ENCODE assay signal across 24 mouse cellular contexts in the genomic region with DNA sequence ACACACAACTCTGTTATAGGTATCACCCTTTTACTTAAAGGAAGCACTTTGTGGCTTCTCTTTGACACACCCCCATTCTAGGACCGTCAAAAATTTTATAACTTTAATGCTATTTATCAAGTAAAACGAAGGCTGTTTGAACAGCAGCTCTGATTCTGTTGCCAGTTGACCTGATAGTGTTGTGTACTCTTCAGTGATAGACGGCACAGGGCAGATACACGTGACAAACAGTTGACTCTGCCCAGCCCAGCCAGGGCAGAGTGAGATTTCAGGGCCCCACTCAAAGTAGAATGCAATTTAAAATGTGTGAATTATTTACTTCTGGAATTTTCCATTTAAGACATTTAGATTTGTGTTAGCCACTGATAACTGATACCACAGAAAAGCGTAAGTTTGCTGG. TPM values are rescaled to one million over a fixed set of nuclear protein-coding genes. Genes with fewer than 3 reads are reported as not detected.
A peak's percentile ranks its signal among the peaks of the same experiment; 100 is the strongest.
DNase-seq lines count a peak whose midpoint lies in the region; ATAC-seq and TF ChIP-seq lines count a peak whose summit lies in the region.
"Had no signal": no experiment of that assay in that cellular context is flagged by ENCODE, and none has a peak within 500 bp of the region (broad histone marks: within the 10 kb centered on the region; RNA-seq: fewer than 3 reads in every experiment).

No protein-coding gene starts in this region.

- ATAC-seq in heart, postnatal 0 days (ENCODE audit: insufficient read depth, low read depth) = no peak
- no peak for ATAC-seq in liver, embryonic 12.5 days
- ATAC-seq: activated CD4-positive, CD25-positive, alpha-beta regulatory T cell, adult 4 months; CD4-positive, CD25-positive, alpha-beta regulatory T cell, adult 4 months; forebrain, embryonic 13.5 days; forebrain, embryonic 15.5 days; Patski had no signal

- H3K27ac ChIP-seq in heart, postnatal 0 days (ENCODE audit: low read depth) = no peak overlapping the region
- no peak overlapping the region for H3K27ac ChIP-seq in liver, adult 2 months (replicated peaks; ENCODE audit: insufficient read depth, low read depth, low read length)
- no peak overlapping the region for H3K27ac ChIP-seq in liver, embryonic 12.5 days
- H3K27ac ChIP-seq: embryonic facial prominence, embryonic 10.5 days; embryonic facial prominence, embryonic 12.5 days; forebrain, embryonic 13.5 days; forebrain, embryonic 15.5 days had no signal

- no peak overlapping the region for H3K4me3 ChIP-seq in heart, postnatal 0 days (ENCODE audit: low read depth, low read length)
- H3K4me3 ChIP-seq in liver, adult 2 months (ENCODE audit: insufficient read depth, low read depth, low read length) = no peak overlapping the region
- no peak overlapping the region for H3K4me3 ChIP-seq in liver, embryonic 12.5 days
- H3K4me3 ChIP-seq: embryonic facial prominence, embryonic 10.5 days; embryonic facial prominence, embryonic 12.5 days; forebrain, embryonic 13.5 days; forebrain, embryonic 15.5 days had no signal

- no peak for TF ChIP-seq POLR2A in liver, adult 2 months (IDR thresholded peaks at IDR 0.05; ENCODE audit: extremely low read depth, insufficient read depth, low read length)

- H3K79me2 ChIP-seq in liver, adult 2 months (ENCODE audit: control insufficient read depth, insufficient read depth, low read length) = no peaks in the 10 kb centered on the region

- WGBS in heart, postnatal 0 days = 68% methylated on average over 5 of the region's 5 CpGs
- whole genome bisulfite sequencing in liver, adult 2 months = 32% methylated on average over 5 of the region's 5 CpGs
- 61% methylated on average over 5 of the region's 5 CpGs for WGBS in liver, embryonic 12.5 days (ENCODE audit: insufficient replicate concordance)

- H3K9ac ChIP-seq in heart, postnatal 0 days (replicated peaks; ENCODE audit: low read depth, low read length) = no peak overlapping the region
- no peak overlapping the region for H3K9ac ChIP-seq in liver, adult 2 months (ENCODE audit: low read depth, low read length)
- no peak overlapping the region for H3K9ac ChIP-seq in liver, embryonic 12.5 days
- H3K9ac ChIP-seq: embryonic facial prominence, embryonic 12.5 days; forebrain, embryonic 13.5 days; forebrain, embryonic 15.5 days had no signal

- no peaks in the 10 kb centered on the region for H3K36me3 ChIP-seq in heart, postnatal 0 days (replicated peaks; ENCODE audit: control insufficient read depth, insufficient read depth, low read length)
- H3K36me3 ChIP-seq in liver, adult 2 months (ENCODE audit: control insufficient read depth, insufficient read depth, low read length) = no peaks in the 10 kb centered on the region
- H3K36me3 ChIP-seq in liver, embryonic 12.5 days = no peaks in the 10 kb centered on the region
- H3K36me3 ChIP-seq: embryonic facial prominence, embryonic 10.5 days; embryonic facial prominence, embryonic 12.5 days; forebrain, embryonic 15.5 days; G1E had no signal

- TF ChIP-seq EP300 in heart, postnatal 0 days (IDR thresholded peaks at IDR 0.05; ENCODE audit: low read depth) = no peak

- no peaks in the 10 kb centered on the region for H3K9me3 ChIP-seq in heart, postnatal 0 days (replicated peaks; ENCODE audit: control insufficient read depth, low read length)
- H3K9me3 ChIP-seq in liver, embryonic 12.5 days (replicated peaks) = no peaks in the 10 kb centered on the region
- H3K9me3 ChIP-seq: embryonic facial prominence, embryonic 10.5 days; embryonic facial prominence, embryonic 12.5 days; forebrain, embryonic 13.5 days; forebrain, embryonic 15.5 days; G1E had no signal

- H3K4me1 ChIP-seq in heart, postnatal 0 days (ENCODE audit: control insufficient read depth, insufficient read depth) = 0 out of 2 replicates have a peak, but pooled peaks cover 9% of the 10 kb centered on the region
- no peaks in the 10 kb centered on the region for H3K4me1 ChIP-seq in liver, adult 2 months (ENCODE audit: control insufficient read depth, insufficient read depth, low read length)
- no peaks in the 10 kb centered on the region for H3K4me1 ChIP-seq in liver, embryonic 12.5 days
- H3K4me1 ChIP-seq: embryonic facial prominence, embryonic 12.5 days; forebrain, embryonic 13.5 days; forebrain, embryonic 15.5 days had no signal

- no peak for TF ChIP-seq CTCF in heart, postnatal 0 days (IDR thresholded peaks at IDR 0.05; ENCODE audit: low read depth)
- TF ChIP-seq CTCF in liver, adult 2 months (IDR thresholded peaks at IDR 0.05; ENCODE audit: low read depth, low read length) = no peak

- no peaks in the 10 kb centered on the region for H3K27me3 ChIP-seq in heart, postnatal 0 days (ENCODE audit: control insufficient read depth, insufficient read depth, low read length)
- H3K27me3 ChIP-seq in liver, adult 2 months (ENCODE audit: control insufficient read depth, insufficient read depth, low read length) = no peaks in the 10 kb centered on the region
- H3K27me3 ChIP-seq in liver, embryonic 12.5 days (replicated peaks) = no peaks in the 10 kb centered on the region
- H3K27me3 ChIP-seq: CH12.LX; embryonic facial prominence, embryonic 12.5 days; forebrain, embryonic 13.5 days; forebrain, embryonic 15.5 days; Patski had no signal

- DNase-seq in heart, postnatal 0 days (ENCODE audit: low spot score) = peak; percentile 1
- DNase-seq in heart, adult 18-20 months = no peak
- DNase-seq in liver, adult 2 months (ENCODE audit: extremely low read depth, low read depth, low spot score) = peak; percentile 85
- peak; percentile 54 for DNase-seq in lung, postnatal 36 days
- no peak for DNase-seq in lung, postnatal 4 days
- DNase-seq: adrenal gland, adult 8-10 months; adrenal gland, postnatal 14 days; adrenal gland, postnatal 36 days; B cell, adult 2 months; cerebellum, adult 11-12 months; cerebellum, adult 2 months; cerebellum, adult 9-10 months; cerebellum, postnatal 10 days; cerebellum, postnatal 25 days had no signal

- no peak overlapping the region for H3K4me2 ChIP-seq in heart, postnatal 0 days (ENCODE audit: low read depth, low read length)
- H3K4me2 ChIP-seq in liver, embryonic 12.5 days = no peak overlapping the region
- H3K4me2 ChIP-seq: embryonic facial prominence, embryonic 12.5 days; forebrain, embryonic 13.5 days; forebrain, embryonic 15.5 days had no signal

RNA-seq across cellular contexts. Expression of a gene that starts 55.1 kb away (rescaled TPM):
- 4.5 and 9.4 TPM in 2 replicates for total RNA-seq in heart, postnatal 0 days (2014; rRNA removed; ENCODE audit: low replicate concordance)
- 1.4 and 1.5 TPM in 2 replicates for polyA plus RNA-seq in heart, postnatal 0 days (2015; fragmentation: Nextera tagmentation; extraction: Ambion mirVana)
- 1 to 10 TPM; 1.8 to 3.4 TPM for total RNA-seq in heart, adult 18-20 months (2021)
- total RNA-seq in liver, adult 2 months (2014; rRNA removed) = 11.6 and 13.9 TPM in 2 replicates
- 2.6 and 2.7 TPM in 2 replicates for polyA plus RNA-seq in liver, adult 2 months (2012; rRNA removed)
- polyA plus RNA-seq in liver, embryonic 12.5 days (2016; fragmentation: Nextera tagmentation; extraction: Ambion mirVana) = 3.9 and 4.4 TPM in 2 replicates

Comparison
In these comparisons a context has a peak if more than half of its experiments do, and no peak if none do; other contexts are left out.
1. DNase-seq: peak in heart, postnatal 0 days (single experiment), liver, adult 2 months (single experiment) and lung, postnatal 36 days (single experiment); none in heart, adult 18-20 months (0 of 2) and lung, postnatal 4 days (0 of 2).